Comparison of ENCODE assay signal across 9 mouse cellular contexts in genomic region chr5:124083850-124084587, GRCm38 (mm10). TPM values are rescaled to one million over a fixed set of nuclear protein-coding genes. Genes with fewer than 3 reads are reported as not detected.
DNase-seq lines count a peak whose midpoint lies in the region; ATAC-seq and TF ChIP-seq lines count a peak whose summit lies in the region.
"Had no signal": no experiment of that assay in that cellular context is flagged by ENCODE, and none has a peak within 500 bp of the region (broad histone marks: within the 10 kb centered on the region; RNA-seq: fewer than 3 reads in every experiment).

No protein-coding gene starts in this region.

- DNase-seq in left cerebral cortex, adult 2 months (ENCODE audit: extremely low spot score in 1 of 2, low spot score in 2 of 2), result no peak
- DNase-seq in left cerebral cortex, adult 11 months (ENCODE audit: low spot score), result no peak
- DNase-seq in kidney, postnatal 25 days, result peak; percentile 54 to 75
- DNase-seq in thymus, postnatal 4 days, result peak; percentile 65
- no peak for DNase-seq in right cerebral cortex, postnatal 4 days
- DNase-seq in adrenal gland, postnatal 10 days, result no peak
- DNase-seq in left cerebral cortex, postnatal 14 days (ENCODE audit: low spot score in 2 of 2), result no peak

- no peak overlapping the region for H3K4me3 ChIP-seq in left cerebral cortex, adult 2 months
- H3K4me3 ChIP-seq: myocyte had no signal

- H3K27ac ChIP-seq in left cerebral cortex, adult 2 months, result peak overlapping the region; percentile 57

- peak; percentile 72 for ATAC-seq in activated CD4-positive, CD25-positive, alpha-beta regulatory T cell, adult 4 months

- intact Hi-C loops in left cerebral cortex, adult 2 months (cut with DNase I), result loop anchor here (2.0 kb wide), 1 partner anchor 135 kb away; no protein-coding TSS in a partner anchor
- intact Hi-C loops in left cerebral cortex, postnatal 14 days (cut with DNase I), result loop anchor here (1.0 kb wide), 1 partner anchor 83 kb away; no protein-coding TSS in a partner anchor

- TF ChIP-seq CTCF in left cerebral cortex, adult 2 months (IDR thresholded peaks at IDR 0.05), result no peak

RNA-seq across cellular contexts. Expression of gene Abcb9, which starts 11.6 kb away (rescaled TPM):
- total RNA-seq in left cerebral cortex, adult 2 months (2021), result 10 to 100 TPM; 55.0 to 57.3 TPM
- polyA plus RNA-seq in activated CD4-positive, CD25-positive, alpha-beta regulatory T cell, adult 4 months (2017; shearing (Covaris generic)), result 10 to 100 TPM; 12.0 to 23.4 TPM
- total RNA-seq in adrenal gland, postnatal 10 days (2021), result 10 to 100 TPM in 1 of 2 experiments, 1 to 10 TPM in 1; 9.9 to 13.4 TPM
- total RNA-seq in left cerebral cortex, postnatal 14 days (2021), result 10 to 100 TPM; 57.5 to 58.4 TPM

RNA-seq across cellular contexts. Expression of gene Ogfod2, which starts 28.1 kb away (rescaled TPM):
- 10 to 100 TPM; 35.4 to 39.1 TPM for total RNA-seq in left cerebral cortex, adult 2 months (2021)
- 10 to 100 TPM; 16.3 to 21.2 TPM for polyA plus RNA-seq in activated CD4-positive, CD25-positive, alpha-beta regulatory T cell, adult 4 months (2017; shearing (Covaris generic))
- total RNA-seq in adrenal gland, postnatal 10 days (2021), result 10 to 100 TPM; 31.1 to 36.6 TPM
- 10 to 100 TPM; 36.0 to 42.1 TPM for total RNA-seq in left cerebral cortex, postnatal 14 days (2021)

RNA-seq across cellular contexts. Expression of gene Arl6ip4, which starts 31.9 kb away (rescaled TPM):
- 10 to 100 TPM; 46.7 to 52.1 TPM for total RNA-seq in left cerebral cortex, adult 2 months (2021)
- polyA plus RNA-seq in activated CD4-positive, CD25-positive, alpha-beta regulatory T cell, adult 4 months (2017; shearing (Covaris generic)), result 10 to 100 TPM; 59.1 to 76.7 TPM
- 10 to 100 TPM; 56.0 to 58.1 TPM for total RNA-seq in adrenal gland, postnatal 10 days (2021)
- total RNA-seq in left cerebral cortex, postnatal 14 days (2021), result 10 to 100 TPM; 48.2 to 48.5 TPM

RNA-seq across cellular contexts. Expression of gene Vps37b, which starts 51.9 kb away (rescaled TPM):
- total RNA-seq in left cerebral cortex, adult 2 months (2021), result 10 to 100 TPM; 46.1 to 47.3 TPM
- polyA plus RNA-seq in activated CD4-positive, CD25-positive, alpha-beta regulatory T cell, adult 4 months (2017; shearing (Covaris generic)), result 10 to 100 TPM; 17.6 to 22.8 TPM
- 10 to 100 TPM; 41.1 to 58.1 TPM for total RNA-seq in adrenal gland, postnatal 10 days (2021)
- total RNA-seq in left cerebral cortex, postnatal 14 days (2021), result 10 to 100 TPM; 51.4 to 58.3 TPM

Comparison
In these comparisons a context has a peak if more than half of its experiments do, and no peak if none do; other contexts are left out.
1. DNase-seq: peak in kidney, postnatal 25 days (2 of 2) and thymus, postnatal 4 days (single experiment); none in left cerebral cortex, adult 2 months (0 of 2), left cerebral cortex, adult 11 months (single experiment), right cerebral cortex, postnatal 4 days (single experiment), adrenal gland, postnatal 10 days (single experiment) and left cerebral cortex, postnatal 14 days (0 of 2).